Mouse (Mus musculus) NIH3T3 (cell line): ENCODE measurements around the gene 4930558K02Rik.

Experiments
- DNase-seq: peaks from one replicate; pipeline ENCODE4 v3.0.0-alpha.2; 2012; ENCODE audit warnings: low read depth

The 4930558K02Rik gene

GRCm38 (mm10) chr1:161979536-161979935, at the start of gene 4930558K02Rik:
Gene 4930558K02Rik (minus strand): TSS chr1:161979636.
- peak; percentile 31 for DNase-seq

- peak; percentile 36 for DNase-seq
Measured at GRCm38 (mm10) chr1:162023681-162024270, 44.3 kb upstream of the 4930558K02Rik start.

- no peak for DNase-seq
Measured at GRCm38 (mm10) chr1:162020766-162021165, 41.3 kb upstream of the 4930558K02Rik start.

GRCm38 (mm10) chr1:162020303-162020731, 40.9 kb upstream of the 4930558K02Rik start:
- peak; percentile 95 for DNase-seq

- peak; percentile 37 for DNase-seq
Measured at GRCm38 (mm10) chr1:162018601-162018977, 39.2 kb upstream of the 4930558K02Rik start.

- no peak for DNase-seq
Measured at GRCm38 (mm10) chr1:162017975-162018600, 38.7 kb upstream of the 4930558K02Rik start.

GRCm38 (mm10) chr1:162016982-162017381, 37.5 kb upstream of the 4930558K02Rik start:
- peak; percentile 92 for DNase-seq

- peak; percentile 66 for DNase-seq
Measured at GRCm38 (mm10) chr1:162015247-162015862, 35.9 kb upstream of the 4930558K02Rik start.

GRCm38 (mm10) chr1:162013561-162013960, 34.1 kb upstream of the 4930558K02Rik start:
- DNase-seq = peak; percentile 63

- no peak for DNase-seq
Measured at GRCm38 (mm10) chr1:162011523-162012245, 32.2 kb upstream of the 4930558K02Rik start.

- no peak for DNase-seq
Measured at GRCm38 (mm10) chr1:162009086-162009485, 29.6 kb upstream of the 4930558K02Rik start.

GRCm38 (mm10) chr1:162008631-162009067, 29.2 kb upstream of the 4930558K02Rik start:
- peak; percentile 89 for DNase-seq

GRCm38 (mm10) chr1:162008208-162008607, 28.8 kb upstream of the 4930558K02Rik start:
- peak; percentile 79 for DNase-seq

GRCm38 (mm10) chr1:162006109-162006508, 26.7 kb upstream of the 4930558K02Rik start:
- peak; percentile 56 for DNase-seq

- DNase-seq = peak; percentile 72
Measured at GRCm38 (mm10) chr1:162004821-162005770, 25.7 kb upstream of the 4930558K02Rik start.

GRCm38 (mm10) chr1:162004518-162004780, 25.0 kb upstream of the 4930558K02Rik start:
- no peak for DNase-seq

- peak; percentile 91 for DNase-seq
Measured at GRCm38 (mm10) chr1:162003729-162004517, 24.5 kb upstream of the 4930558K02Rik start.

- DNase-seq = peak; percentile 18
Measured at GRCm38 (mm10) chr1:162001328-162001727, 21.9 kb upstream of the 4930558K02Rik start.

- peak; percentile 93 for DNase-seq
Measured at GRCm38 (mm10) chr1:161999882-162000371, 20.5 kb upstream of the 4930558K02Rik start.

- no peak for DNase-seq
Measured at GRCm38 (mm10) chr1:161999338-161999737, 19.9 kb upstream of the 4930558K02Rik start.

- no peak for DNase-seq
Measured at GRCm38 (mm10) chr1:161998781-161999180, 19.3 kb upstream of the 4930558K02Rik start.
